Mouse (Mus musculus): ENCODE results near the gene Thsd7a. TPM values are rescaled to one million over a fixed set of nuclear protein-coding genes. Genes with fewer than 3 reads are reported as not detected.

Thsd7a gene
- polyA plus RNA-seq, 1 experiment from 2014 or later: 5.2 TPM

- Histone ChIP-seq H3K4me1 (no peaks in the 10 kb centered on the region), H3K36me3 (no peaks in the 10 kb centered on the region), H3K4me3 (replicated peaks) (no peak overlapping the region), H3K9me3 (replicated peaks) (no peaks in the 10 kb centered on the region), H3K27me3 (no peaks in the 10 kb centered on the region), H3K27ac (replicated peaks) (no peak overlapping the region), H3K9ac (no peak overlapping the region), H3K4me2 (replicated peaks) (no peak overlapping the region)
- ATAC-seq (ENCODE audit: insufficient number of reproducible peaks, low FRiP score, low TSS enrichment, low read depth): no peak
- WGBS: 55% methylated on average over 6 of the region's 6 CpGs
These were observed 368.0 kb downstream of the Thsd7a start for GRCm38 (mm10) chr6:12381136-12381778.

- H3K4me1 ChIP-seq: no peaks in the 10 kb centered on the region
- H3K9ac ChIP-seq: no peak overlapping the region
- no peaks in the 10 kb centered on the region for H3K36me3 ChIP-seq
- H3K4me3 ChIP-seq (replicated peaks): no peak overlapping the region
- H3K27ac ChIP-seq (replicated peaks): no peak overlapping the region
- H3K27me3 ChIP-seq: no peaks in the 10 kb centered on the region
- no peak for ATAC-seq (ENCODE audit: insufficient number of reproducible peaks, low FRiP score, low TSS enrichment, low read depth)
- H3K9me3 ChIP-seq (replicated peaks): no peaks in the 10 kb centered on the region
- no peak overlapping the region for H3K4me2 ChIP-seq (replicated peaks)
- WGBS: 87% methylated on average over 2 of the region's 2 CpGs
These were observed 368.5 kb downstream of the Thsd7a start for GRCm38 (mm10) chr6:12380717-12381116.

- no peaks in the 10 kb centered on the region for H3K9me3 ChIP-seq (replicated peaks)
- no peak overlapping the region for H3K4me2 ChIP-seq (replicated peaks)
- H3K27ac ChIP-seq (replicated peaks): no peak overlapping the region
These were observed 390.5 kb downstream of the Thsd7a start for GRCm38 (mm10) chr6:12358737-12359136.

GRCm38 (mm10) chr6:12353573-12353972 lies 395.6 kb downstream of the Thsd7a start:
- Histone ChIP-seq H3K9me3 (replicated peaks) (no peaks in the 10 kb centered on the region), H3K27ac (replicated peaks) (no peak overlapping the region)
- no peak for ATAC-seq (ENCODE audit: insufficient number of reproducible peaks, low FRiP score, low TSS enrichment, low read depth)

More at GRCm38 (mm10) chr6:12358737-12359136, 390.5 kb downstream of the Thsd7a start:
- no peak overlapping the region for H3K4me3 ChIP-seq (replicated peaks)
- H3K27me3 ChIP-seq: no peaks in the 10 kb centered on the region
- H3K4me1 ChIP-seq: no peaks in the 10 kb centered on the region
- ATAC-seq (ENCODE audit: insufficient number of reproducible peaks, low FRiP score, low TSS enrichment, low read depth): no peak
- H3K9ac ChIP-seq: no peak overlapping the region
- 23% methylated on average over 2 of the region's 2 CpGs for WGBS
- no peaks in the 10 kb centered on the region for H3K36me3 ChIP-seq

GRCm38 (mm10) chr6:12352165-12352719 lies 397.0 kb downstream of the Thsd7a start:
- no peak overlapping the region for H3K9ac ChIP-seq
- WGBS: 60% methylated on average over 9 of the region's 9 CpGs
- no peak for ATAC-seq (ENCODE audit: insufficient number of reproducible peaks, low FRiP score, low TSS enrichment, low read depth)
- H3K4me1 ChIP-seq: no peaks in the 10 kb centered on the region
- H3K9me3 ChIP-seq (replicated peaks): no peaks in the 10 kb centered on the region
- no peak overlapping the region for H3K4me3 ChIP-seq (replicated peaks)
- no peaks in the 10 kb centered on the region for H3K27me3 ChIP-seq
- H3K27ac ChIP-seq (replicated peaks): no peak overlapping the region
- H3K4me2 ChIP-seq (replicated peaks): no peak overlapping the region
- no peaks in the 10 kb centered on the region for H3K36me3 ChIP-seq

More at GRCm38 (mm10) chr6:12353573-12353972, 395.6 kb downstream of the Thsd7a start:
- Histone ChIP-seq H3K9ac (no peak overlapping the region), H3K4me2 (replicated peaks) (no peak overlapping the region), H3K36me3 (no peaks in the 10 kb centered on the region), H3K4me1 (no peaks in the 10 kb centered on the region), H3K4me3 (replicated peaks) (no peak overlapping the region), H3K27me3 (no peaks in the 10 kb centered on the region)
- 73% methylated on average over 2 of the region's 2 CpGs for WGBS

- 28% methylated on average over 5 of the region's 5 CpGs for WGBS
- Histone ChIP-seq H3K36me3 (no peaks in the 10 kb centered on the region), H3K27me3 (no peaks in the 10 kb centered on the region), H3K4me1 (no peaks in the 10 kb centered on the region), H3K9ac (no peak overlapping the region), H3K27ac (replicated peaks) (no peak overlapping the region), H3K9me3 (replicated peaks) (no peaks in the 10 kb centered on the region), H3K4me2 (replicated peaks) (no peak overlapping the region; the same call in 1 of the 2 replicates), H3K4me3 (replicated peaks) (no peak overlapping the region)
- no peak for ATAC-seq (ENCODE audit: insufficient number of reproducible peaks, low FRiP score, low TSS enrichment, low read depth)
These were observed 398.5 kb downstream of the Thsd7a start for GRCm38 (mm10) chr6:12350753-12351152.

- Histone ChIP-seq H3K4me3 (replicated peaks) (no peak overlapping the region), H3K4me1 (no peaks in the 10 kb centered on the region), H3K36me3 (no peaks in the 10 kb centered on the region), H3K9ac (no peak overlapping the region), H3K27me3 (no peaks in the 10 kb centered on the region), H3K27ac (replicated peaks) (no peak overlapping the region), H3K4me2 (replicated peaks) (no peak overlapping the region), H3K9me3 (replicated peaks) (no peaks in the 10 kb centered on the region)
- WGBS: 71% methylated on average over 3 of the region's 3 CpGs
- no peak for ATAC-seq (ENCODE audit: insufficient number of reproducible peaks, low FRiP score, low TSS enrichment, low read depth)
These were observed 400.0 kb downstream of the Thsd7a start for GRCm38 (mm10) chr6:12349105-12349759.

GRCm38 (mm10) chr6:12348667-12349066 lies 400.5 kb downstream of the Thsd7a start:
- H3K9me3 ChIP-seq (replicated peaks): no peaks in the 10 kb centered on the region
- H3K9ac ChIP-seq: no peak overlapping the region
- ATAC-seq (ENCODE audit: insufficient number of reproducible peaks, low FRiP score, low TSS enrichment, low read depth): no peak
- H3K4me2 ChIP-seq (replicated peaks): no peak overlapping the region
- no peaks in the 10 kb centered on the region for H3K27me3 ChIP-seq
- no peak overlapping the region for H3K4me3 ChIP-seq (replicated peaks)
- no peaks in the 10 kb centered on the region for H3K4me1 ChIP-seq
- H3K36me3 ChIP-seq: no peaks in the 10 kb centered on the region
- H3K27ac ChIP-seq (replicated peaks): no peak overlapping the region

- H3K4me1 ChIP-seq: no peaks in the 10 kb centered on the region
- H3K4me3 ChIP-seq (replicated peaks): no peak overlapping the region
- WGBS: 61% methylated on average over 14 of the region's 14 CpGs
- H3K4me2 ChIP-seq (replicated peaks): no peak overlapping the region
- H3K27ac ChIP-seq (replicated peaks): no peak overlapping the region
- no peaks in the 10 kb centered on the region for H3K27me3 ChIP-seq
- no peak overlapping the region for H3K9ac ChIP-seq
- no peaks in the 10 kb centered on the region for H3K9me3 ChIP-seq (replicated peaks)
- no peak for ATAC-seq (ENCODE audit: insufficient number of reproducible peaks, low FRiP score, low TSS enrichment, low read depth)
- H3K36me3 ChIP-seq: no peaks in the 10 kb centered on the region
These were observed 412.3 kb downstream of the Thsd7a start for GRCm38 (mm10) chr6:12336590-12337584.

GRCm38 (mm10) chr6:12315070-12315909 lies 433.9 kb downstream of the Thsd7a start:
- H3K27me3 ChIP-seq: no peaks in the 10 kb centered on the region
- ATAC-seq (ENCODE audit: insufficient number of reproducible peaks, low FRiP score, low TSS enrichment, low read depth): no peak
- H3K27ac ChIP-seq (replicated peaks): no peak overlapping the region
- no peaks in the 10 kb centered on the region for H3K36me3 ChIP-seq
- no peak overlapping the region for H3K4me3 ChIP-seq (replicated peaks)
- no peaks in the 10 kb centered on the region for H3K4me1 ChIP-seq
- WGBS: 51% methylated on average over 7 of the region's 7 CpGs
- no peaks in the 10 kb centered on the region for H3K9me3 ChIP-seq (replicated peaks)
- H3K4me2 ChIP-seq (replicated peaks): no peak overlapping the region
- no peak overlapping the region for H3K9ac ChIP-seq

Data from embryonic facial prominence, embryonic 15.5 days (tissue).